Mouse (Mus musculus): ENCODE measurements around the gene Ckm.

DNA sequence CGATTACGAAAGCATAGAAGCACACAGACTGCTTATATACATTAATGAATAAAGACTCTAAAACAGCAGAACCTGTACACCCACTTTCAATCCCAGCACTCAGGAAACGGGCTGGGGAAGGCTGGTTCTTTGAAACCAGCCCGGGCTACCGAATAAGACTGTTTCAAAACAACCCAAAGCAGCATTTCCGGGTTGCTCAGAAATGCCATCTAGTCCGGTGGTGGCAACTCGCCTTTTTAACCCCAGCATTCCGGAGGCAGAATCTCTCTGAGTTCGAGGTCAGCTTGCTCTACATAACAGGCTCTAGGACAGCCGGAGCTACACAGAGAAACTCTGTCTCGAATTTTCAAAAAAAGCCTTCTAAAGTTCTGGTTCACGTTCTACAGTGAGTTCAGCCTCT is 45.9 kb upstream of the Ckm start:
- no peak for TF ChIP-seq CTCF (IDR thresholded peaks at IDR 0.05; ENCODE audit: extremely low read depth, insufficient read depth, low read length)
- no peak for TF ChIP-seq POLR2A (IDR thresholded peaks at IDR 0.05; ENCODE audit: extremely low read depth, insufficient read depth, low read length)

Measured in cortical plate, adult 2 months (tissue).